Mouse (Mus musculus) brown adipose tissue, adult 24 weeks (tissue): Measurements from ENCODE around the gene Tmc8. TPM values are rescaled to one million over a fixed set of nuclear protein-coding genes. Genes with fewer than 3 reads are reported as not detected.
"Not testable (repeated sequence)": the region's sequence is repeated elsewhere in the genome, so short reads cannot be mapped to it uniquely, and the experiment has no call there.

Experiments used
- H3K27ac ChIP-seq: fragments of 200-500 bp; replicated peaks from 2 replicates; pipeline ENCODE4 v1.5.1; 2012; ENCODE audit warnings: low read depth, mild to moderate bottlenecking, low read length
- H3K4me1 ChIP-seq: fragments of 200-500 bp; 2 replicates; pipeline ENCODE4 v1.6.1; 2012; ENCODE audit warnings: low read length, mixed read lengths; ENCODE audit not compliant: control insufficient read depth, insufficient read depth, insufficient read length
- H3K4me3 ChIP-seq: fragments of 200-500 bp; 2 replicates; pipeline ENCODE4 v1.5.1; 2012; ENCODE audit warnings: low read depth, mild to moderate bottlenecking, low read length, moderate library complexity; ENCODE audit not compliant: insufficient read depth
- polyA plus RNA-seq: library from polyadenylated mRNA; stranded (reverse); fragments of >200 nt; gene quantifications from 2 replicates; pipeline ENCODE4 v1.2.4, GENCODE M21; 2012; ENCODE audit not compliant: missing spikeins, insufficient read depth, insufficient read length

Gene Tmc8
- polyA plus RNA-seq, 1 experiment, result not detected

DNA sequence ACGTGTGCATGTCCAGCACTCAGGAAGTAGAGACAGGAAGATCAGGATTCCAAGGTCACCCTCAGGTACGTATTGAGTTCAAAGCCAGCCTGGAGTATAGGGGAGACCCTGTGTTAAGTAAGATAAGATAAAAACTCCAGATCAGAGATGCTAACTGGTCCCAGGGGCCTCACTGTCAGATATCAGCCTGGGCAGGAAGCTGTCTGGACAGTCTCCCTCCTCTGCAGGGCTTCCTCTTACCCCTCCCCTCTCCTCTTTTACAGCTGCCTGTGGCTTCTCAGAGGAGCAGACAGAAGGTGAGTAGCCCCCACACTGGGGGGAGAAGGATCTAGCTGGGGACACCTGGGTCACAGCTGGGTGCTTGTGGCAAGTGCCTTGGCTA, 16.3 kb downstream of the Tmc8 start:
- Histone ChIP-seq H3K4me1 (no peaks in the 10 kb centered on the region; the same call in 1 of the 2 replicates), H3K27ac (no peak overlapping the region), H3K4me3 (no peak overlapping the region)

DNA sequence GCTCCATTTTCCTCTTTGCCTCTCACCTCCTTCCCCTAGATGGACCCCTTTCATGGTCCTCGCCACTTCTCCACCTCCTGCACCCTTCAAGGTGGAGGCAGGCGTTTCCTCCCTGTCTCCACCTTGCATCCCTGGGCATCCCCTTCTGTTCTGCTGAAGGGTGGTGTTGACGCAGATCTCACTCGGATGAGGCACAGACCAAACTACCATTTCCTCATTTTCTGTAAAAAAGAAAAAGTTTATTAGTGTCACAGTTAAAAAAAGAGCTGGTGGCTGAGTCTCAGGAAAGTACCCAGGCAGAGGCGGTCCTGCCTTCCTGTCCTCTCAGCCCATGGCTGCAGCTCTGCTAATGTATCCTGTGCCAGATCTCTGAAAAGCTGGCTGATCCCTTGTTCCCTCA, 17.3 kb downstream of the Tmc8 start:
- Histone ChIP-seq H3K4me1 (no peaks in the 10 kb centered on the region; the same call in 1 of the 2 replicates), H3K4me3 (no peak overlapping the region), H3K27ac (no peak overlapping the region)

DNA sequence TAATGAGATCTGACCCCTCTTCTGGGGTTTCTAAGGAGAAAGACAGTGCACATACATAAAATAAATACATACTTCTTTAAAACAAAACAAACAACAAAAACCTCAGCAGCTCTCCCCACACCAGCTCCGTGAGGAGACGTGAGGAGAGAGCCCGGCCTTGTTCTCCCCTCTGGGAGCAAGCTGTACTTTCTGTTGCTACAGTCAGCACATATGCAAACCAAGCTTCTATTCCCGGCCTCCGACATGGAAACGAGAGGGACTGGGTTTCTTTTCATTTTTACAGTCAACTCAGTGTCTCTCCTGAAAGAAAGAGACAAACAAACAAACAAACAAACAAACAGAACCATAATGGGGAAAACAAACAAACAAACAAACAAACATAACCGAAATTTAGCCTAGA, 18.2 kb downstream of the Tmc8 start:
- no peaks in the 10 kb centered on the region; the same call in 1 of the 2 replicates for H3K4me1 ChIP-seq
- no peak overlapping the region for H3K27ac ChIP-seq
- no peak overlapping the region for H3K4me3 ChIP-seq

DNA sequence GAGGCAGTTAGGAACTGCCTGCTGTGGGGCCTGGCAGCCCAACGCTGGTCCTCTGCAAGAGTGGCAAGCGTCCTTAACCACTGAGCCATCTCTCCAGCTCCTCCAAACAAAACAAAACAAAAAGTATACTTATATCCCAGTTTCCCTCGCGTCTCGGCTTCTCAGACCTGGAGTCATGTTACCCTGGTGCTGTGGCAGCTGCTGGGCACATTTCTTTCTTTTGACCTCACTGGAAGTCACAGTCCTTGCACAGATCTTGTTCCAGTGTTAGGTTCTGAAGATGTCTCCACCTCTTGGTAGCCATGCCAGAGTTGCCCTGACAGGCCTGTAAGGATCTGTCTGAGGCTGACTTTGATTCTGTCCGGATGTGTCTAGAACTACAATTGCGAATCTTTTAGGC, 19.8 kb downstream of the Tmc8 start:
- Histone ChIP-seq H3K27ac (no peak overlapping the region), H3K4me1 (no peaks in the 10 kb centered on the region; the same call in 1 of the 2 replicates), H3K4me3 (no peak overlapping the region)

DNA sequence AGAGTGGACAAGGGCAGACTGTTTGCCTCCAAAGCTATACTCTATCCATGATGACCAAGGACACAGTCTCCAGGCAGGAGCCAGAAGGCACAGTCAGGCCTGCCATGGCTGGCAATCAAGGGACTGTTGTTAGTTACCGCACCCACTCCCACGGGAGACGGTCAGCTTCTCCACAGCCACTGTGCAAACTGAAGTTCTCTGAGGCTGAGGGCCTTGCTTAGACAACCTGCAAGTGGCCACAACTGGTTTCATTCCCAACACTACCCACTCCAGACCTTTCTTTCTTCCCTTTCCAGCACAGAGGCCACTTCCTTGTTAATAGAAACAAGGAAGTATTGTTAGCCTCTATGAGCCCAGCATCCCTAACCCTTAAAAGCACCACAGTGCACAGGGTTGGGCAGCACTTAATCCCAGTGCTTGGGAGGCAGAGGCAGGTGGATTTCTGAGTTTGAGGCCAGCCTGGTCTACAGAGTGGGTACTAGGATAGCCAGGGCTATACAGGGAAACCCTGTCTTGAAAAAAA, 21.4 kb downstream of the Tmc8 start:
- H3K4me1 ChIP-seq, result no peaks in the 10 kb centered on the region; the same call in 1 of the 2 replicates
- H3K27ac ChIP-seq, result no peak overlapping the region
- no peak overlapping the region for H3K4me3 ChIP-seq

DNA sequence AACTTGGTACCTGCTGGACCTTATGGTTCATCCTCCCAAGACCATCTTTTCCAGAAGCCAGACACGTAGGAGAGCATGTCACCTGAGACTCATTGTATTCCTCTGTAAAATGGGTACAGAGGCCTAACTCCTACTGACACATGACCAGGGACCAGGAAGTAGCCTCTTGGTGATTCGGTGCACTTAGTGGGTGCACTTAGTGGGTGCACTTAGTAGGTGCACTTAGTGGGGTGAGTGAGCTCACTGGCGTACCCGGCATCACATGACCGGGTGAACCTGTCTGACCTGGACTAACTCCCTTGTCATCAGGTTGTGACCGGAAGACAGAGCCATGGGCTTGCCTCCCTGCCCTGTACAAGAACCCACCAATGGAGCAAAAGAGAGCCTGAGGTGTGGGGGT, 24.9 kb downstream of the Tmc8 start:
- H3K4me1 ChIP-seq, result peaks cover 6% of the 10 kb centered on the region; the same call in 1 of the 2 replicates
- H3K4me3 ChIP-seq, result no peak overlapping the region
- no peak overlapping the region for H3K27ac ChIP-seq

DNA sequence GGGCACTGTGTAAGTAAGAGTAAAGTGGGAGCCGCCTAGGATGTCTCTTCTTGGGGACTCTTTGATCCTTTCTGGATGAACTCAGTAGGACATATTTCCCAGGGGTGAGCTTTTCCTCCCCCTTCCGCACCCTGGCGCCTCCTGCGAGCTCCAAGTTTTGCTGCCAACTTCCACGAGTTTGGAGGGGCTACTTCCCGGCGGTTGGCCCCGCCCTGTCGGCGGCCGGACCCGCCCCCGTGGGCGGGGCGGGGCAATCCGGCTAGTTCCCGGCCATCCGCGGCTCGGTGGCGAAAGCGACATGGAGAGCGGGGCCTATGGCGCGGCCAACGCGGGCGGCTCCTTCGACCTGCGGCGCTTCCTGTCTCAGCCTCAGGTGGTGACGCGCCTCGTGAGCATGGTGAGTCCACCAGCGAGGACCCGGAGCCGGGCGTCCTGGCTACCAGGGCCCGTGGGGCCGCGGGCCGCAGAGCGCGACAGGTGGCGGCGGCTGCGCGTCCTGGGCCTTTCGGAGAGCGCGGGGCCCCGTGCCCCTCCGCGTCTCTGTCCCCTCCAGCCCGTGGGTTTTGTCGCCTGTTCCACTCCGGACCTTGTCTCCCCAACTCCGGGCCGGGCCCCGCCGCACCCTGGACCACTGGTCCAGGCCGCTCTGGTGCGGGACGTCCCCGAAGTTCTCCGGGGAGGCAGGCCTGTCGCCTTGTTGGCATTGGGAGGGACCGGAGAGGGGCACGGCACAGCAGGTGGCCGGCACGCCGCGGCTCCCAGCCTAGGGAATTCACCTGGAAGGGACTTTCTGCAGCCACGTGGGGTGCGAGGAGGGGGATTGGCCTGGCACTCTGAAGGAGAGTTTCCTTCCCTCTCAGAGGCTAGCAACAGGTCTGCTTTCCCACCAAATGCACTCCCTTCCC, 27.8 kb downstream of the Tmc8 start, which contains the start of the genes Gm20708 and Syngr2:
Gene Gm20708, plus strand, starts transcription at position 262 of the 905 bp plus-strand sequence.
Gene Syngr2, plus strand, starts transcription at position 262 of the 905 bp plus-strand sequence.
- Histone ChIP-seq H3K4me3 (peak within 1 kb of the TSS; percentile 96), H3K27ac (peak within 1 kb of the TSS; percentile 4; the same call in 1 of the 2 replicates), H3K4me1 (peaks cover 6% of the 10 kb centered on the region; the same call in 1 of the 2 replicates)

DNA sequence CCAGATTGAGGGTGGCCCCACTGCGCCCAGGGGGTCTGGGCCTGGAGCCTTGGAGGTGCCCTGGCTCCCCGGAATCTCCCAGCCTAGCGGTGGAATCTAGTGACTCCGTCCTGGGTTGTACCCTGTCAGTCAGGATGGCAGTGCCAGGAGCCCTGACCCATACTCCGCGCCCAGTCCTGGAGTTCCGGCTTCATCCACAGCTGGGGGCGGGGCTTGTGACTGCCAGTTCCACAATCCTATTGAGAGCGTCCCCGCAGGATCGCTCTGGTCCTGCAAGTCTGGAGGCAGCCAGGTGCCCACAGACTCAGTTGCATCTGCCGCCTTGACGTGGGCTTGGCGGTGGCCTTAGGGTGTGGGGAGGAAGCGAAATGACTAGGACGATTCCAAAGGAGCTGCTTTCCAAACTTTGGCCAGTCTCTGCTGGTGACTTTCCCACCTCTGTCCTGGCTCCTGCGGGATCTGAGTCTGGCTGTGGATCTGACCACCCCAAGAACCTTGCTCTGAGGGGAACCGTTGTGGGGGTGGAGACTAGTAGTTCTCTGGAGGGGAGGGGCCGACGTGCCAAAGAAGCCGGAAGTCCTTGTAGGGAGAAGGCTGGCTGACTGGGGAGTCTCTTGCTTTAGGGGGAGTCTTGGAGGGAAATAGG, 28.6 kb downstream of the Tmc8 start:
- Histone ChIP-seq H3K4me3 (peak overlapping the region; percentile 96), H3K4me1 (peaks cover 6% of the 10 kb centered on the region; the same call in 1 of the 2 replicates), H3K27ac (peak overlapping the region; percentile 19; the same call in 1 of the 2 replicates)

DNA sequence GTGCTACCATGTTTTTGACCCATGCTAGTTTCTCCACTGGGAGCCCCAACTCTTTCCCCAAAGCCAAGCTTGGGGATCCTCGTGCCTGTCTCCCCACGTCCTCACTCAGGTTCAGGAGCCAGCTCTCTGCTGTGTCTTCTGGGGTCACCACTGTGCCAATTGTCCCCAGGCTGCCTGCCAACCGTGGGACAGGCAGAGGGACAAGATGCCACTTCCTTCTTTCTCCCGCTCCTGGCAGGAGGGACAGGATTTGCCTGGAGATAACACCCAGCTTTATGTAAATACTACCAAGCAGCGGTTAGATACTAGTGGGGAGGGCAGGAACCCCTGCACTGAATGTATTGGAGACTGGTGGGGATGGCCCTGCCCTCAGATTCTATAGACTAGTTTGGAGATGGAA, 32.0 kb downstream of the Tmc8 start:
- H3K4me1 ChIP-seq, result peaks cover 6% of the 10 kb centered on the region; the same call in 1 of the 2 replicates
- H3K27ac ChIP-seq, result no peak overlapping the region
- H3K4me3 ChIP-seq, result no peak overlapping the region

DNA sequence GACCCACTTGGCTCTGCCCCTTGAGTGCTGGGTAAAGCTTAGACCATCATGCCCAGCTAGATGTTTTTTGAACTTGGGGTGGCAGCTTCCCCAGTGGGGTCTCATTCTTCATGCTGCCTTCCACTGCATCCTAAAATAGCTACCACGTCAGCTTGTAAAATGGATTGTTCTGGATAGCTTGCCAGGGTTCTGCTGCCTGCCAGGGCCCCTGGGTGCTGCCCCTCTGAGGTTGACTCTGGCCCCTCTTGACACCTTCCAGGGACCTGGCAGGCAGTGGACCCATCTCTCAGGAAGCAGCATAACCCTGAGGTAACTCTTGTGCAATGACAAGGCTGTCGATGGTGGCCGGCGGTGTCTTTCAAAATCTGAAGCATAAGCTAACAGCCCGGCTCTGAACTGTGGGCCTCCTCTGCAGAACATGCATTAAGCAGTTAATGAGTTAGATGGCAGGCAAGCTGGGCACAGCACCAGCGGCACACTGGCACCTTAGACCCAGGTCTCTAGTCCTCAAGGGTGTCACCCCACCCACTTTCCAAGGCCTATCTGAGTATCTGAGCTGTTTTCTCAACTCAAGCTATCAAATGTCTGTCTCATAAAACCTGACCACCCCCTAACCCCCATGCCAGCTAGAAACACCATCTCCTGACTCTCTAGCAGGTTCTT, 33.0 kb downstream of the Tmc8 start:
- Histone ChIP-seq H3K27ac (no peak overlapping the region), H3K4me3 (no peak overlapping the region), H3K4me1 (peaks cover 4% of the 10 kb centered on the region; the same call in 1 of the 2 replicates)

DNA sequence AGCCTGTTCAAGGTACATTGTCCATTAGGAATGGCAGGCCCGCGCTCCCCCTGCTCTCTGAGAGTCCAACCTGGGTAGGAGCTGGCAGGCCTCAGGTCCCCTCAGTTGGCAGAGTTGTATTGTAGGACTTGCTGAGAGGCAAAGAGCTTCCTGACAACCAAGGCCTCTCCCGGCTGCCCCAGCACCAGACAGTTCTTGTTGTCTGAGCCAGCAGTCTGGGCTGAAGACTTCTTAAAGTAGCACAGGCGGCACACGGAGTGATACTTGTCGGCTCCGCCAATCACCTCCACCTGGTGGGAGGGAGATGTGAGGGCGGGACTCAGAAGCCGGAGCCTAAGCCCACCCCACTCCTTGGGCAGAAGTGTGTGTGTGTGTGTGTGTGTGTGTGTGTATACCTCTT, 34.0 kb downstream of the Tmc8 start:
- H3K4me3 ChIP-seq, H3K4me1 ChIP-seq, H3K27ac ChIP-seq: not testable (repeated sequence)

DNA sequence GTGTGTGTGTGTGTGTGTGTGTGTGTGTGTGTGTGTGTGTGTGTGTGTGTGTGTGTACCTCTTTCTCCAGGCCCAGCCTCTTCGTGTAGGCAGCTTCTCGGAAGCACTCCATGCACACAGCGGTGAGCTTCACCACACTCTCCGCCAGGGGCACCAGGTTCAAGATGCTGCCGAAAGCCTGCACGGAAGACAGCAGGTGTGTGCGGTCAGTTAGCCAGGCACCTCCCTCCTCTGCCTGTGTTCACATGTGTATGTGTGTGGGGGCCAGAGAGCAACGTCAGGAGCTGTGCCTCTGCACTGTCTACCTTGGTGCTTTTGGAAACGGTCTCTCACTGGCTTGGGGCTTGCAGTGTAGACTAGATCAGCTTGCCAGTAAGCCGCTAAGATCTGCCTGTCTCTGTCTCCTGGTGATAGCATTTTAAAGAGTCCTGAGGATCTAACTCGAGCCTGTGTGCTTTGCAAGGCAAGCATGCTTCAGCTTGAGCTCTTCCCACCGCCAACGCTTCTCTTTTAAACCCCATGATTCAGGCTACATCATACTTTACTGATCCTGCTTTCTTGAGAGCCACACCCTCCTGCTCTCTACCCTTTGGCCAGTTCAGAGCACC, 34.6 kb downstream of the Tmc8 start:
- no peak overlapping the region for H3K27ac ChIP-seq
- peaks cover 1% of the 10 kb centered on the region; the same call in 1 of the 2 replicates for H3K4me1 ChIP-seq
- H3K4me3 ChIP-seq, result no peak overlapping the region

DNA sequence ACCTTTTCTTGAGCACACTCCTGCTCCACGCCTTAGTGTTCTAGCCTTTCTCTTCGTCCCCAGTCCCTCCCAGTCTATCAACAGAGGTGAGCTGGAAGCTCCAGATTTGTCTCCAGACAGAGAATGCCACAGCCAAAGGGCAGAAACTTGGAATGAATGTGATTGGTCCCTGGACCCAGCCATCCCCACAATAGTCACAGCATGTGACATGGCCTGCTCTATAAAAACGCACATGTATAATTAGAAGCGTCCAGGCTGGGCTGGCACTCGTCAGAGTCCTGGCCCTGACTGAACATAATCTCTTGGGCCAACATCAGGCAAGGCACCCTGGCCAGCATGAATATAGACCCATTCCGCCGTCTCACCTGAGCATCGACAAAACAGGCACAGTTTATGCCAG, 37.2 kb downstream of the Tmc8 start:
- H3K4me3 ChIP-seq, result no peak overlapping the region
- peaks cover 8% of the 10 kb centered on the region for H3K4me1 ChIP-seq
- H3K27ac ChIP-seq, result no peak overlapping the region

DNA sequence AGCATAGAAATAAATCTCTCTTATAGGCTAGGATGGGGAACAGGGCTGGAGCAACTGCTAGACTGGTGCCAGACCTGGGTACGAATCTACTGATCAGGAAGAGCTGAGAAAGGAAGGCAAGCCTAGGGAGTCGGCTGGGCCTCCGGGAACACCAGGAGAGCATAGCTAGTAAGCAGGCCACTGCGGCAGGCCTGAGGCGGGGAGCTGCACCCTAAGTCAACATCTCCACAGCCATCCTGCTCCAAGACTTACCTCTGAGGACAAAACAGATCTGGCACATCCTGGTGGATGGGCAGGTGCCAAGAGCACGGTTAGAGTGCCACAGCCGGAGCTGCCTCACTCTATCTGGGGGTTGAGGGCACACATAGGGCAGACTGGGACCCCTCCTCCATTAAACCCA, 38.3 kb downstream of the Tmc8 start:
- Histone ChIP-seq H3K4me1 (peaks cover 8% of the 10 kb centered on the region), H3K4me3 (no peak overlapping the region), H3K27ac (no peak overlapping the region)
